Mouse (Mus musculus) limb, embryonic 11.5 days (tissue): ENCODE measurements around the gene Ckb. TPM values are rescaled to one million over a fixed set of nuclear protein-coding genes. Genes with fewer than 3 reads are reported as not detected.

Source experiments
- ATAC-seq: fragments of 200-750 bp; cut with Nextera tagmentation; 2 replicates; pipeline ENCODE4 v1.8.0; 2017; ENCODE audit warnings: low read depth; ENCODE audit not compliant: insufficient number of reproducible peaks, low FRiP score, low TSS enrichment
- DNase-seq: peaks from one replicate; pipeline ENCODE4 v3.0.0-alpha.2; 2015; ENCODE audit warnings: low spot score
- H3K27ac ChIP-seq: fragments of 300-500 bp; sonication (generic); replicated peaks from 2 replicates; pipeline ENCODE4 v1.5.1; 2014; ENCODE audit warnings: low read depth, mild to moderate bottlenecking, low read length
- H3K27me3 ChIP-seq: fragments of 300-500 bp; sonication (generic); 2 replicates; pipeline ENCODE4 v1.6.1; 2014; ENCODE audit warnings: mild to moderate bottlenecking, low read length, mixed read lengths; ENCODE audit not compliant: control insufficient read depth, insufficient read depth
- H3K36me3 ChIP-seq: fragments of 300-500 bp; sonication (generic); 2 replicates; pipeline ENCODE4 v1.6.1; 2014; ENCODE audit warnings: mild to moderate bottlenecking, low read length, moderate library complexity, mixed read lengths; ENCODE audit not compliant: control insufficient read depth, insufficient read depth
- H3K4me1 ChIP-seq: fragments of 300-500 bp; sonication (generic); 2 replicates; pipeline ENCODE4 v1.6.1; 2014; ENCODE audit warnings: low read length, mixed read lengths; ENCODE audit not compliant: control insufficient read depth, insufficient read depth
- H3K4me2 ChIP-seq: fragments of 300-500 bp; sonication (generic); 2 replicates; pipeline ENCODE4 v1.6.1; 2014; ENCODE audit warnings: low read depth, mild to moderate bottlenecking, moderate library complexity; ENCODE audit not compliant: severe bottlenecking
- H3K4me3 ChIP-seq: fragments of 300-500 bp; sonication (generic); 2 replicates; pipeline ENCODE4 v1.5.1; 2014; ENCODE audit warnings: low read depth, low read length
- H3K9ac ChIP-seq: fragments of 300-500 bp; sonication (generic); 2 replicates; pipeline ENCODE4 v1.6.1; 2014; ENCODE audit warnings: mild to moderate bottlenecking, low read length
- H3K9me3 ChIP-seq: fragments of 300-500 bp; sonication (generic); 2 replicates; pipeline ENCODE4 v1.6.1; 2016; ENCODE audit warnings: low read length; ENCODE audit not compliant: control insufficient read depth
- WGBS: fragments of 180-500 bp; shearing (Covaris S2); extraction: QIAGEN DNeasy Blood & Tissue Kit; methylation state at CpG from one replicate; pipeline ENCODE4 v1.1.7; 2014; 5-methylcytosine and 5-hydroxymethylcytosine counted together
- polyA plus RNA-seq: library from polyadenylated mRNA; unstranded; fragments of >200 nt; fragmentation: Nextera tagmentation; extraction: Ambion mirVana; gene quantifications from 2 replicates; pipeline ENCODE4 v1.2.1, GENCODE M21; 2014

The Ckb gene
- polyA plus RNA-seq, 1 experiment from 2014 or later = 84.4 TPM

DNA sequence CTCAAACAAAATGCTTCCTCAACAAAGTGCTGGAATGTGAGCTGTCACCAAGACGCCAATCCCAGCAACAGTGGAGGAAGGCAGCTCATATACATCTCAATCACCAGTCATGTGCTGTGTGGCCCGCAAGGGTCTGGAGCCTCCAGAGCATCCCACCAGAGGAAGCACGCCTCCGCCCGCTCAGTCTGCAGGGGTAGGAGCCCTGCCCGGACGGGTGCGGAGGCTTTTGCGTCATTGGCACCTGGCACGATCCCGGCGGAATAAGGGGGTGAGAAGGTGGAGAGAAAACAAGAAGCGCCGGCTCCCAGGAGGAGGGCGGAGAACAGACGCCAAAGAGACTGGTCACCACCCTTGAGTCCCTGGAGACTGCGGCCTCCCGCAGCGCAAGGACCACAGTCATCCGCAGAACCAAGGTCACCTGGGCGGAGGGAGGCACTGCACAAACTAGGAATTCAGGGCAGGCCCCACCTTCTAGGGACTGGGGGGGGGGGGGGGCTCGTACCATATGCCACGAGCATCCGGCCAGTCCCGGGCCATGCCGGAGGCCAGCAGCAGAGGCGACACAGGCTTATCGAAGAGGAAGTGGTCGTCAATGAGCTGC, 1.7 kb downstream of the Ckb start:
- Histone ChIP-seq H3K4me2 (peak overlapping the region; percentile 95), H3K27me3 (peaks cover 47% of the 10 kb centered on the region), H3K4me3 (peak overlapping the region; percentile 48), H3K27ac (no peak overlapping the region), H3K9ac (no peak overlapping the region), H3K4me1 (peaks cover 21% of the 10 kb centered on the region), H3K36me3 (no peaks in the 10 kb centered on the region), H3K9me3 (no peaks in the 10 kb centered on the region)
- ATAC-seq (no peak), DNase-seq (peak; percentile 43)
- 5% methylated on average over 29 of the region's 29 CpGs for WGBS

DNA sequence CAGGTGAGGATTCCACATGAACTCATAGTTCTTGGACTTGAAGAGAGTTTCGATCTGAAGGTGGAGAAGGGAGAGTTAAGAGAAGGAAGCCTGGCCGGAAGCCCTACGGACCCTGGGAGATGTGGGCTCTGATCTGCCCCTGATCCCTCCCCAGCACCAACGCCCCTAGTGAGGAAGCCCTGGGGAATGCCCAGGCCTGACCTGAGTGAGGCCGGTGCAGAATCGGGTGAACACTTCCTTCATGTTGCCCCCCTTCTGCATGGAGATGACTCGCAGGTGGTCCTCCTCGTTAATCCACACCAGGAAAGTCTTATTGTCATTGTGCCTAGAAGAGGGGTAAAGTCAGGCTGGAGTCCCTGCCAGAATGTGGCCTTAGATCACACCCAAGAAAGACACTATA, 2.2 kb downstream of the Ckb start:
- H3K4me1 ChIP-seq = peaks cover 21% of the 10 kb centered on the region
- H3K36me3 ChIP-seq = no peaks in the 10 kb centered on the region
- WGBS = 50% methylated on average over 8 of the region's 8 CpGs

DNA sequence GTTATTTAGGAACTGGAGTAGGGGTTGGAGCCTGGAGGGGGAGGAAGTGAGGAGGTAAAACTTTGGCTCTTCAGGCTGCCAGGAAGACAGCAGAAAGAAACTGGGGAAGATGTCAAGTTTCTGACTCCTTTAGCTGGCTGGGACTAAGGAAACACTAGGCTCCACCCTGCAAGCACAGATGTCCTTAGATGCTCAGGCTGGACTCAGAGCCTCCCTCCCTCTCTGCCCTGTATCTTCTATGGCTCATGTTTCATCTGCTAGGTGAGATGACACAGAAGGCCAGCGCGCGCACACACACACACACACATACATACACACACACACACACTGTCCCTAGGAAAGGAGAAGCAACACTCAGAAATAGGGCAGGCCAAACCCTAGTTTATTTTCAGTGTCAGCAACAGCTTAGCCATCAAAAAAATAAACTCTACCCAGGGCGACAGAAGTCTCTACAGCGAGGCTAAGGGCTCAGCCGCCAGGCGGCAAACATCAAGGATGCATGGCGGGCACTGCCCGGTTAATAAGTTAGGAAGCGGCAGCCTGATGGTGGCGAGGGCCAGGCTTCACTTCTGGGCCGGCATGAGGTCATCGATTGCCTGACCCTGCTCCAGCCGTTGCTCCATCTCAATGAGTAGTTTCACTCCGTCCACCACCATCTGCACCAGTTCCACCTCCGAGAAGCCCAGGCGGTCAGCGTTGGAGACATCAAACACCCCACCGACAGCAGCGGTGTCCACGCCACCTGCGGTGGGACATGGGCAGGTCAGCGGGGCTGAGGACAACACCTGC, 2.9 kb downstream of the Ckb start:
- Histone ChIP-seq H3K4me2 (peak overlapping the region; percentile 51), H3K4me3 (no peak overlapping the region), H3K27ac (no peak overlapping the region), H3K27me3 (peaks cover 44% of the 10 kb centered on the region), H3K36me3 (no peaks in the 10 kb centered on the region), H3K4me1 (peaks cover 21% of the 10 kb centered on the region), H3K9me3 (no peaks in the 10 kb centered on the region), H3K9ac (peak overlapping the region; percentile 13; the same call in 1 of the 2 replicates)
- 64% methylated on average over 23 of the region's 23 CpGs for WGBS
- no peak for DNase-seq
- no peak for ATAC-seq

More for the DNA sequence above, 2.2 kb downstream of the Ckb start:
- ATAC-seq = no peak
- no peak for DNase-seq
- H3K4me2 ChIP-seq = no peak overlapping the region
- H3K9ac ChIP-seq = no peak overlapping the region
- H3K27ac ChIP-seq = no peak overlapping the region
- H3K4me3 ChIP-seq = no peak overlapping the region
- H3K27me3 ChIP-seq = peaks cover 47% of the 10 kb centered on the region
- H3K9me3 ChIP-seq = no peaks in the 10 kb centered on the region

DNA sequence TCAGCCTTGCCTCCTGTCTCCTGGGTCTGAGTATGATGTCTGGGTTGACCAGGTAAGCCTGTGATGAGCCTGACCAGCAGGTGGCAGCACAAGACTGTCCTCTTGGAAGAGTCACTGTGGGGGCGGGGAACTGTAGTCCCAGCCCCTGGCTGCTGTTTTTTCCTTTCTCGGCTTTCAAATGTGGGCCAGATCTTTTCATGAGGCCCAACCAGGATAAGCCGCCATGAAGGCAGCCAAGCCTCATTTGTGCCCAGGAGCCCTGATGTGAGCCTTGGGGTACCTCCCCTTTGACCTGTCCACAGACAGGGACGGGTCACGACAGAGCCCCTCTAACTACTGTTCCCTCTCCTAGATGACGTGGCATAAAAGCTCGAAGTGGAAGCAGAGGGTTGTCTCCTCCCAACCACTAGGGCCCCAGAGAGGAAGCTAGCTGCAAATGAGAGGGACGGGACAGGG, 3.7 kb downstream of the Ckb start:
- Histone ChIP-seq H3K27me3 (peaks cover 38% of the 10 kb centered on the region), H3K36me3 (no peaks in the 10 kb centered on the region), H3K4me3 (no peak overlapping the region), H3K4me1 (peaks cover 25% of the 10 kb centered on the region), H3K4me2 (peak overlapping the region; percentile 51), H3K9me3 (no peaks in the 10 kb centered on the region), H3K27ac (no peak overlapping the region), H3K9ac (peak overlapping the region; percentile 13; the same call in 1 of the 2 replicates)
- DNase-seq = peak; percentile 99
- 0% methylated on average over 8 of the region's 8 CpGs for WGBS
- peak; percentile 58; the same call in 1 of the 2 replicates for ATAC-seq

DNA sequence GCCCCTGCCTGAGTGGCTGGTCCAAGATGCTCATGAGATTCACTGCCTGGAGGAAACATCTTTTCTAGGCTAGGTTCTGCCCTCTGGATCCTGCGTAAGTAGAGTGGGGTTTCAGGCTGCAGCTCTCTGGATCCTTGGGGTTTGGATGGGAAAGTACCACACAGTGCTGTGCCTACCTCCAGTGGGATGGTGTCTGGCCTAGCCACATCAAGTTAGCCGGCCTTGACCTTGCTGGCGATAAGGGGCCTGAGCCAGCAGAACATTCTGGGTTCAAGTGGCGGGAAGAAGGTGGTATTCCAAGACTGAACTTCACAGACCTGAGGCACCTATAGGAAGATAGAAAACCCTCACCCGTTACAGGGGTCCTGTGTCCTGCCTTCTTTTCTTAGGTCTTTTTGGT, 4.7 kb downstream of the Ckb start:
- no peak overlapping the region for H3K27ac ChIP-seq
- H3K9ac ChIP-seq = no peak overlapping the region
- H3K36me3 ChIP-seq = no peaks in the 10 kb centered on the region
- peaks cover 28% of the 10 kb centered on the region for H3K27me3 ChIP-seq
- no peaks in the 10 kb centered on the region for H3K9me3 ChIP-seq
- H3K4me3 ChIP-seq = no peak overlapping the region
- DNase-seq (no peak), ATAC-seq (no peak)
- H3K4me2 ChIP-seq = no peak overlapping the region
- 89% methylated on average over 5 of the region's 5 CpGs for WGBS
- H3K4me1 ChIP-seq = peaks cover 22% of the 10 kb centered on the region

DNA sequence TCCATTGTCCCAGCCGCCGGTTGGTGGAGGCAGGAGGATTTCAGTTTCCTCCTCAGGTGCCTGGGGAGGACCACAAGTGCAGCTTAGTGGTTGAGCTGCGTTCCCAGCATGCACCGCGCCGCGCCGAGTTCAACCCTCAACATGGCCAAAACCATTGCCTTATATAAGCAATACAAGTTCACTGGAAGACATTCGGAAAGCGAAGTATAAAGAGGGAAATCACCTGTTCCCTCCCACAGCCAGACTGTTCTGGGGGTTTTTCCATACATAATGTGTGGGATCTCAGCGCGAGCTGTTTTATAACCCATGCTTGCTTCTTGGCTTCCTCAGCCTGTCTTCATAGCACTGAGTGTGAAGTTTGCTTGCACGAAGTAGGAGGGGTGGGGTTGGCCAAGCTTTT, 5.8 kb downstream of the Ckb start:
- no peak for ATAC-seq
- WGBS = 78% methylated on average over 13 of the region's 13 CpGs
- H3K9ac ChIP-seq = no peak overlapping the region
- peaks cover 19% of the 10 kb centered on the region for H3K27me3 ChIP-seq
- H3K27ac ChIP-seq = no peak overlapping the region
- H3K36me3 ChIP-seq = no peaks in the 10 kb centered on the region
- no peaks in the 10 kb centered on the region for H3K9me3 ChIP-seq
- no peak overlapping the region for H3K4me2 ChIP-seq
- no peak overlapping the region for H3K4me3 ChIP-seq
- H3K4me1 ChIP-seq = peaks cover 14% of the 10 kb centered on the region
- no peak for DNase-seq

DNA sequence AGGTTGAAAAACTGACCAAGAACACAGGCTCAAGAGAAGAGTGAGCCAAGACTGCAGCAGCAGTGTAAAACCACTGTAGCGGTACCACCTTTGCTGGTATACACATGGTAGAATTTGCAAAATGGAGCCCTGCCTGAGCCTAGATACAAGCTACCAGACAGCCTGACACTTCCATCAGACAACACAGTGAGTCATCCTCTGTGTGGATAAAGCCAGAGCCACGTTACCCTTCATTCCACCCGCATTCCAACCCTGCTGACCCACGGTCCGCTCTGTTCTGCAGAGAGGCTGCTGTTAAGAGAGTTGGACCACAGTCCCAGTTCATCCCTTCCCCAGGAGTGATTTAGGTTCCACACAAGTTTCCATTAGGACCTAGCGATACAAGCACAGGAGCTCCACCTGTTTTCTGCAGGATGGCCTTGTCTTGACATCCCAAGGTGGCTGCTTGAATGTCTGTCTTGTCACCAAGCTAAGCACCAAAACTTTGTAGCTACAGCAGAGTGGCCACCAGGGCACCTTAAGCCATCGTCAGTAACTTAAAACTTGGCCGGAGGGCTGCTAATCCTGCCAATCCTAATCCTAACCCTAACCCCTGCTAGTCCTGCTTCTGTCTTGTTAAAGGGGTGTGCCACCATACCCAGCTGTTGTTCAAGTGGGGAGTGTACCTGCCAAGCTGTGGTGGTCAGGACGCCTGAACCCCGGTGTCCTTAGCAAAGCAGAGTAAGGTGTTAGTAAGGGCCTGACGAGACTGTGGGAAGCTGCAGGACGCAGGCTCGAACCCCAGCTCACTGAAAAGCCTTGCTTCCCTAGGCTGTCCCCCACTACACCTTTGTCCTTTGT, 6.9 kb downstream of the Ckb start:
- Histone ChIP-seq H3K4me2 (no peak overlapping the region), H3K4me3 (no peak overlapping the region), H3K36me3 (no peaks in the 10 kb centered on the region), H3K9ac (no peak overlapping the region), H3K27me3 (peaks cover 7% of the 10 kb centered on the region), H3K27ac (no peak overlapping the region), H3K4me1 (0 out of 2 replicates have a peak, but pooled peaks cover 4% of the 10 kb centered on the region), H3K9me3 (no peaks in the 10 kb centered on the region)
- WGBS = 84% methylated on average over 13 of the region's 13 CpGs
- ATAC-seq = no peak
- DNase-seq = no peak

DNA sequence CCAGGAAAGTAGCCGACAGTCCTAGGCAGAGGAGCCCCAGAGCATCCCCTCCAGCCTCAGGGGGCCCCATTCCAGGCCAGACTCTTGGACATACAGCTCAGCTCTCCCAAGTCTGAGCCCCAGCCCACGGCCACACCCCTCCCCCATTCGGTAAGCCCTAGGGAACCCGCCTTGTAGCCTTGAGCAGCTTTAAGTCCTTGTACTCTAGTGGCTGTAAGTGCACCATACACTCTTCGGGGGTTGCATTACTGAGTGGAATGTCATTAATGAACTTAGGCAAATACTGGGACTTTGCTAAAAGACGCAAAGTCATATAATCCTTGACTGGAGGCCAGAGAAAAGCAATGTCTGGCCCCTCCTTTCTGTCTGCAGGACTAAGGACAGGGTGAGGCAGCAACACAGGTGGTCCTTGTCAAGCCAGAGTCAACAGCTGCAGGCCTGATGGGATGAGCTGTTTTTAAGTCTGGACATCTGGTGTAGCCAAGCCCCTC, 7.9 kb downstream of the Ckb start:
- Histone ChIP-seq H3K36me3 (no peaks in the 10 kb centered on the region; the same call in 1 of the 2 replicates), H3K4me1 (0 out of 2 replicates have a peak, but pooled peaks cover 4% of the 10 kb centered on the region), H3K9me3 (no peaks in the 10 kb centered on the region), H3K4me2 (no peak overlapping the region), H3K4me3 (no peak overlapping the region), H3K9ac (no peak overlapping the region), H3K27me3 (no peaks in the 10 kb centered on the region), H3K27ac (no peak overlapping the region; the same call in 1 of the 2 replicates)
- peak; percentile 30 for DNase-seq
- WGBS = 42% methylated on average over 6 of the region's 6 CpGs
- peak; percentile 28 for ATAC-seq
